Mouse (Mus musculus) stomach, embryonic 15.5 days (tissue): ENCODE results near the gene Synj1. TPM values are rescaled to one million over a fixed set of nuclear protein-coding genes. Genes with fewer than 3 reads are reported as not detected.

Source experiments
- ATAC-seq: fragments of 200-750 bp; cut with Nextera tagmentation; 2 replicates; pipeline ENCODE4 v1.8.0; 2017; ENCODE audit warnings: low read depth, moderate number of reproducible peaks, moderate TSS enrichment; ENCODE audit not compliant: insufficient read depth, low FRiP score
- H3K27ac ChIP-seq: fragments of 300-500 bp; sonication (generic); 2 replicates; pipeline ENCODE4 v1.5.1; 2015; ENCODE audit warnings: mild to moderate bottlenecking, inconsistent platforms
- H3K27me3 ChIP-seq: fragments of 300-500 bp; sonication (generic); replicated peaks from 2 replicates; pipeline ENCODE4 v1.6.1; 2015; ENCODE audit warnings: inconsistent platforms
- H3K36me3 ChIP-seq: fragments of 300-500 bp; sonication (generic); 2 replicates; pipeline ENCODE4 v1.6.1; 2015; ENCODE audit warnings: inconsistent platforms
- H3K4me1 ChIP-seq: fragments of 300-500 bp; sonication (generic); 2 replicates; pipeline ENCODE4 v1.6.1; 2015; ENCODE audit warnings: inconsistent platforms
- H3K4me2 ChIP-seq: fragments of 300-500 bp; sonication (generic); 2 replicates; pipeline ENCODE4 v1.6.1; 2015; ENCODE audit warnings: mild to moderate bottlenecking, inconsistent platforms
- H3K4me3 ChIP-seq: fragments of 300-500 bp; sonication (generic); replicated peaks from 2 replicates; pipeline ENCODE4 v1.5.1; 2015; ENCODE audit warnings: inconsistent platforms
- H3K9ac ChIP-seq: fragments of 300-500 bp; sonication (generic); 2 replicates; pipeline ENCODE4 v1.6.1; 2015; ENCODE audit warnings: inconsistent platforms
- H3K9me3 ChIP-seq: fragments of 300-500 bp; sonication (generic); 2 replicates; pipeline ENCODE4 v1.6.1; 2016; ENCODE audit warnings: inconsistent platforms
- WGBS: fragments of 180-500 bp; shearing (Covaris S2); methylation state at CpG from one replicate; pipeline ENCODE4 v1.1.7; 2015; 5-methylcytosine and 5-hydroxymethylcytosine counted together
- polyA plus RNA-seq: library from polyadenylated mRNA; unstranded; fragments of >200 nt; fragmentation: Nextera tagmentation; extraction: Ambion mirVana; gene quantifications from 2 replicates; pipeline ENCODE4 v1.2.1, GENCODE M21; 2015

Gene Synj1
- polyA plus RNA-seq, 1 experiment from 2014 or later = 14.3 TPM

DNA sequence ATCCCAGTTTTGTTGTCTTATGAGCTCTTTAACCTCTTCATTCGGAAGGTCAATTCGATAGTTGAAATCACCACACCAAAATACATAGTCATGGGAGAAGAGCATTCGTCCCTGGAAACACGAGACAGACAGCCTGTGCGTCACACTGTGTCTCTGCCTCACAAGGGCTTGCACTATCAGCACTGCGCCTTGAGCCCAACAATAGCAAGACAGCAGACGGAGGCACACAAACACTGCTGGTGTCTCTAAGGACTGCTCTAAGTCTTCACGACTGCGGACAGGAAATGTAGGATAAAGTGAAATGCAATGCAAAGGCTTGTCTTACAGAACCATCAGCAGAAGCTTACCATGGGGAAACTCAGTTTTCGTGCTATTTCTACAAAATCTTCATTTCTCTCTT lies 47.2 kb downstream of the Synj1 start:
- H3K9me3 ChIP-seq = no peaks in the 10 kb centered on the region
- 86% methylated on average over 10 of the region's 10 CpGs for WGBS
- peaks cover 7% of the 10 kb centered on the region for H3K36me3 ChIP-seq
- no peaks in the 10 kb centered on the region for H3K27me3 ChIP-seq
- no peak for ATAC-seq
- H3K9ac ChIP-seq = no peak overlapping the region
- no peak overlapping the region for H3K4me2 ChIP-seq
- H3K27ac ChIP-seq = no peak overlapping the region
- no peak overlapping the region for H3K4me3 ChIP-seq
- H3K4me1 ChIP-seq = no peaks in the 10 kb centered on the region

DNA sequence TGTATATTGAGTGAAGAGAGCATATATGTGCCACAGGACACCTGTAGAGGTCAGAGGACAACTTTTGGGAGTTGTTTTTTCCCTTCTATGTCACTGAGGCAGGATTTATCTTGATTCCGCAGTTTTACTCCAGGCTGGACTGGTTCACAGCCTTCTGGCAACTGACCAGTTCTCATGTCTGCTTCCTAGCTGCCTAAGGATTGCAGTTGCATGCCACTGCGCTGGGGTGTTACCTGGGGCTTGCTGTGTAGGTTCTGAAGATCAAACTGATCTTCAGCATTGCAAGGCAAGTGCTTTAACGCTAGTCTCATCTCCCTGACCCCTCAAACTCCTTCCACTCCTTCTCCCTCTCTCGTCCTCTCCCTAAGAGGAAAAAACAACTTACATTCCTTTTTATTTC lies 47.9 kb downstream of the Synj1 start:
- Histone ChIP-seq H3K36me3 (peaks cover 7% of the 10 kb centered on the region), H3K4me3 (no peak overlapping the region), H3K27me3 (no peaks in the 10 kb centered on the region), H3K4me1 (no peaks in the 10 kb centered on the region), H3K4me2 (no peak overlapping the region), H3K9me3 (no peaks in the 10 kb centered on the region), H3K9ac (no peak overlapping the region), H3K27ac (no peak overlapping the region)
- no peak for ATAC-seq
- WGBS = 90% methylated on average over 4 of the region's 4 CpGs

DNA sequence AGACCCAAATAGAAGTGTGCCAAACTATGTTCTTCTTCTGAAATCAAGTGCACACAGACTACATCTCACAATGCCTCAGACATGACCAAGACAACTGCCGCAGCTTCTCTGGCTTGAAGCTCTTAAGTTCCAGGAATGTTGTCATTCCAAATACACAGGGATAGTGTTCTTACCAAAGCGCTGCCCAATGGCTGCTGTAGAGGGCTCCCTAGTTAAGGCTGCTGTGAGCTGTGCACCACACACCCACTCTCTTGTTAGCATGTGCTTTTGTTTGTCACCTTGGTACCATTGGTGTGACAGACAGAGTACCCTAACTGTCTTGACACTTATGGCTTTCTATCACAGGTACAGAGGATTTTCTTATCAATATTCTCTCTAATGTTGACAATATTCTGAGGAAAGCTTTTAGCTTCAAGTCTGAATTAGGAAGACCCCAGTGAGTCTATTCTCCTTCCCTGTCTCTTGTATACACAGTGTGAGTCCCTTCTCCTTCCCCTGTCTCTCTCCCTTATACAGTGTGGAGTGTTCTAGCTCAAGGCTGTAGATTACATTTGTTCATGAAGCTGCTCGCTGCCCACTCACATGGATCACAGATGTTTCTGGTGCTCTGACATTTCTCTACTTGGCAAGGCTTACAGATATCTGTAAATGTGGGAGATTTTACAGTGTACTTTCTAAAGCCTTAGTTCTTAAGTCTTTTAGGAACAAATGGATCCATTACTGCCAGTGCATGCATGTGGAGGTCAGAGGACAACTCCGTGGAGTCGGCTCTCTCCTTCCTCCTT lies 52.6 kb downstream of the Synj1 start:
- no peak overlapping the region for H3K4me2 ChIP-seq
- 0 out of 2 replicates have a peak, but pooled peaks cover 4% of the 10 kb centered on the region for H3K36me3 ChIP-seq
- WGBS = 70% methylated on average over 5 of the region's 5 CpGs

DNA sequence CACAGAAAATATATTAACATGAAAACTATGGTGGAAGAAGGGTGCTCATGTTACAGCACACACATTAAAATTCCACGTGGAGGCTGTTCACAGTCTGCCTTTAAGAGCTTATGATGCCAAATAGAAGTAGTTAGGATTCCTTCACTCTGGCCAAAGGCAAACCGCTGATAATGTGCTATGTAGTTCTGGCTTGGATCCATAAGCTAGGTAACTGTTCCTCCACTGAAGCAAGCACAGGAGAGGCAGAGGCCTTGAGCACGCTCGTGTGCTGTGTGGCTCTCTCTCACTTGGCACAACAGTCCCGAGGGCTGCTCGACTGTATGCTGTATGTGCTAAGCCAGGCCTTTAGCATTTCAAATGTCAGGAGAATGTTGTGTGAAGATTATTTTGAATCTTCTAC lies 55.6 kb downstream of the Synj1 start:
- Histone ChIP-seq H3K4me2 (no peak overlapping the region), H3K4me3 (no peak overlapping the region), H3K36me3 (peaks cover 10% of the 10 kb centered on the region; the same call in 1 of the 2 replicates), H3K9ac (no peak overlapping the region), H3K27ac (no peak overlapping the region), H3K9me3 (no peaks in the 10 kb centered on the region), H3K27me3 (no peaks in the 10 kb centered on the region), H3K4me1 (no peaks in the 10 kb centered on the region)
- ATAC-seq = no peak
- 76% methylated on average over 6 of the region's 6 CpGs for WGBS

More for the DNA sequence above, 52.6 kb downstream of the Synj1 start:
- no peak for ATAC-seq
- H3K9ac ChIP-seq = no peak overlapping the region
- H3K4me3 ChIP-seq = no peak overlapping the region
- no peaks in the 10 kb centered on the region for H3K27me3 ChIP-seq
- no peak overlapping the region for H3K27ac ChIP-seq
- no peaks in the 10 kb centered on the region for H3K9me3 ChIP-seq
- no peaks in the 10 kb centered on the region for H3K4me1 ChIP-seq

DNA sequence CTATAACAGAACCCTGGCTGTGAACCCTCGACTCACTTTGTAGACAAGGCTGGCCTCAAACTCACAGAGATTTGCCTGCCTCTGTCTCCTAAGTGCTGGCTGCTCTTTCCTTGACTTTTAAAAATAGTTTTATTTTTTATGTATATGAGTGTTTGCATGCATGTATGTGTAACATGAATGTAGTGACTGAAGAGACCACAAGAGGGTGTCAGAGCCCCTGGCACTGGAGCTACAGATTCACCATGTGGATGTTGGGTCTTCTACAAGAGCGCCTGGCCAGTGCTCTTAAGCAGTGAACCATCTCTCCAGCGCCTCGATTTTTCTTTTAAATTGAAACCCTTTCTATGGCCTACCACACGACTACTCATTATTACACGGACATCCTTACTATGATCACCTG lies 57.3 kb downstream of the Synj1 start:
- Histone ChIP-seq H3K9me3 (no peaks in the 10 kb centered on the region), H3K27ac (no peak overlapping the region), H3K4me1 (no peaks in the 10 kb centered on the region), H3K36me3 (peaks cover 10% of the 10 kb centered on the region; the same call in 1 of the 2 replicates), H3K27me3 (no peaks in the 10 kb centered on the region), H3K4me2 (no peak overlapping the region), H3K4me3 (no peak overlapping the region), H3K9ac (no peak overlapping the region)
- no peak for ATAC-seq
- 92% methylated on average over 6 of the region's 6 CpGs for WGBS

DNA sequence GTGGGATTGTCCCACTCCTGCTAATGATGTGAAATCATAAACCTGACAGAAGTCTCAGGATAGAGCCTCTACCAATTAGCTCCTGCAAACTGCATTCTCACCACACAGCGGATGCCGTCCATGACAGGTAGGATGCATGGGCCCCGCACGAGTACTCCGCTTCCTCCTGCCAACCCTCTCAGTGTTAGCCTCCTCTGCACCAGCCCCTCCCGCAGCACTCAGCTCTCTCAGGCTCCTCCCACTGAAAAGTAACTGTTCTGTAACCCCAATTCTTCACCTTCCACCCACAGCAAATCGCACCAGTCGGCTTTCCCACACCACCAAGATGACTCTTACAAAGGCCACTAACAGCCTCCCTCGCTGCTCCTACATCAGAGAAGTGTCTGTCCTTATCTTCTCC lies 58.0 kb downstream of the Synj1 start:
- H3K27me3 ChIP-seq = no peaks in the 10 kb centered on the region
- WGBS = 85% methylated on average over 9 of the region's 9 CpGs
- ATAC-seq = no peak
- H3K4me3 ChIP-seq = no peak overlapping the region
- H3K9me3 ChIP-seq = no peaks in the 10 kb centered on the region
- no peak overlapping the region for H3K4me2 ChIP-seq
- no peaks in the 10 kb centered on the region for H3K4me1 ChIP-seq
- H3K9ac ChIP-seq = no peak overlapping the region
- H3K36me3 ChIP-seq = peaks cover 10% of the 10 kb centered on the region; the same call in 1 of the 2 replicates
- no peak overlapping the region for H3K27ac ChIP-seq

DNA sequence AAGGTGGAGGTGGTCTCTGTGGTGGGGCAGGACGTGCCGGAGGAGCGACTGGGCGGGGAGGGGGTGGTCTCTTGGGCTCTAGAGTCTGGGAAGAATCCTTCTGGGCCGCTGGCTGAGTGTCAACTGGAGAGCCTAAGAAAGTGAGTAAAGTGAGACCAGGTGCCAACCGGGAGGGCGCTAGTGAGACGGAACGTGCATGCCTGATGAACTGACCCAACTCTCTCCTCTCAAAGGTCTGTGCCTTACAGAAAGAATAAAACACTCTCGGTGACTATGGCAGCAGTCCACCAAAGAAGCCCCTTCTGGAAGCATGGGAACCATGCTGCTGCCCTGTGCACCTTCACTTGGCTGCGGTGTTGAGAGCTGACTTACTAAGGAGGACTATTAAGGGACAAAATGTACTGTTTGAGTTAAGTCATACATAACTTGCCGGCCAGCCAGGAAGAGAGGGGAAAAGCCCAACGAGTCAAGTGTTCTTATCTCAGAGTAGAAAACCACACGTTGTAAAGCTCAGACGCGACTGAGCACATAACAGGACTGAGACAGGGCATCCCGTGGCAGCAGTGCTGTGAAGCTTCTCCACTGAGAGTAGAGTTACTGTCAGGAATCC lies 60.6 kb downstream of the Synj1 start:
- Histone ChIP-seq H3K36me3 (peaks cover 12% of the 10 kb centered on the region; the same call in 1 of the 2 replicates), H3K9me3 (no peaks in the 10 kb centered on the region), H3K4me2 (no peak overlapping the region), H3K4me3 (no peak overlapping the region), H3K27ac (no peak overlapping the region), H3K9ac (no peak overlapping the region), H3K4me1 (no peaks in the 10 kb centered on the region), H3K27me3 (no peaks in the 10 kb centered on the region)
- 60% methylated on average over 17 of the region's 17 CpGs for WGBS
- no peak for ATAC-seq

DNA sequence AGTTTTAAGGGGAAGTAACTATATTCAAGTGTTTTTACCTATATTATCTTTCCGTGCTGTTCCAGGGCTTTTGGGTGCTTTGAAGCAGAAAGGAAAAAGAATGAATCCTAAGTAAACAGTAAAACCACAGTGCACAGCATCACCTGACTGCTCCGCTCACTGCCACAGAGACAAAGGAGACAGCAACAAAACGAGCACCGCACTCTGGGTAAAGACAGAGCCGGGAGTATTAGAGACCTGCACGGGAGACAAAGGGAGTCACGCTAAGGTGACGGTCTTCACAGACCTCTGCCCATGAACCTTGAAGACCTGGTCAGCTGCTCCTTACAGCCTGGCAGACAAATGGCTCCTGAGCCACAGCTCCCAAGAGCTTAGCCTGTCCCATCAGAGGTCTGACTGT lies 64.1 kb downstream of the Synj1 start:
- Histone ChIP-seq H3K9me3 (no peaks in the 10 kb centered on the region), H3K4me1 (no peaks in the 10 kb centered on the region), H3K4me3 (no peak overlapping the region), H3K9ac (no peak overlapping the region), H3K27ac (no peak overlapping the region), H3K36me3 (peaks cover 17% of the 10 kb centered on the region; the same call in 1 of the 2 replicates), H3K4me2 (no peak overlapping the region), H3K27me3 (no peaks in the 10 kb centered on the region)
- 74% methylated on average over 8 of the region's 8 CpGs for WGBS
- no peak for ATAC-seq

DNA sequence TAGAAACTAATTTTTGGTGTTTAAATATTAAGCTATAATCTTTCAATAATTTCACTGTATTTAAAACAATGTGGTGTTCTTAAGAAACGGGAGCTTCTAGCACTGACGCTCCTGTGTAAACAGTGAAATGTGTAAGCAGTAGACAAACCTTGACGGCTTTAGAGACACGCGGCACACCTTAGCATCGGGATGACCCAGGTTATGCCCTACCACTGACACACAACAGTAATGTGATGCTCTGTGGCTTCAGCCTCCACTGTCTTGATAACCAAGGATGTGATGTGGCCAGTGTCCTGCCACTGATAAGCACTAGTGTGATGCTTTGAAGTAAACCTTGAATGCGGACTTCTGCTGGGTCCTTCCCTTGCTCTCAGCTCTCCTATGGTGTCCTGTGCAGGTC lies 69.9 kb downstream of the Synj1 start:
- Histone ChIP-seq H3K9ac (no peak overlapping the region), H3K36me3 (peaks cover 11% of the 10 kb centered on the region; the same call in 1 of the 2 replicates), H3K27ac (no peak overlapping the region), H3K27me3 (no peaks in the 10 kb centered on the region), H3K4me2 (no peak overlapping the region), H3K9me3 (no peaks in the 10 kb centered on the region), H3K4me3 (no peak overlapping the region), H3K4me1 (no peaks in the 10 kb centered on the region)
- no peak for ATAC-seq
- 90% methylated on average over 7 of the region's 7 CpGs for WGBS

DNA sequence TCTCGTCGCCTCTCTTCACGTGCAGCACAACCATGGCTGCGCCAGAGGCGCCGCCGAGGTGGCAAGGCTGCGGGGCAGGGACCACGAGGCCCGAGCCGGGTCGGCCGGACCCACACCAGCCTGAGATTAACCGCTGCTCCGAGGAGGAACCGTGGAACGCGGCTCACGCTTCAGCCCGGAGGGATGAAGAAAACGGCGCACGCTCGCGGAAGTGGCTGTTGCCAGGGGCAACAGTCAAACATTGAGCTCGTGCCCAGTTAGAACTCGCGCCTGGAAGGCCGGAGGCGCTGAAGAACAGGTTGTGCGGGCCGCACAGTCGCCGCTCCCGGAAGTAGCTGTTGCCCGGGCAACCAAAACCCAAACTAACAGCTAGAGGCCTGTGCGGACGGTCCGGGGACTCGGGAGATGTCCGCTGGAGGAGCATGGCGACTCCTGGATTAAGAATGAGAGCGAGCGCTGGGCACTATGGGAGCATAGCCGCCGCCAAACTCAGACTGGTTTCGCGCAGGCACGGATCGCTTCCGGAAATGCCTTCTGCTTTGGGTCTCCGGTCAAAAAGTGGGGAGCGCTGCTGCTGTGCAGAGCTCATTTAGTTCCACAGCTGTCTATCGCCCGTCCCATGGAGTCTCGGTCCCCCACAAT lies 76.3 kb downstream of the Synj1 start, which contains the start of gene Cfap298:
Gene Cfap298, minus strand, starts transcription at position 428 of the 642 bp plus-strand sequence.
- Histone ChIP-seq H3K36me3 (no peaks in the 10 kb centered on the region), H3K4me2 (peak within 1 kb of the TSS; percentile 81), H3K4me3 (peak within 1 kb of the TSS; percentile 79), H3K27ac (peak within 1 kb of the TSS; percentile 85), H3K4me1 (peaks cover 3% of the 10 kb centered on the region; the same call in 1 of the 2 replicates), H3K27me3 (no peaks in the 10 kb centered on the region), H3K9me3 (no peaks in the 10 kb centered on the region), H3K9ac (peak within 1 kb of the TSS; percentile 68)
- peak; percentile 96 for ATAC-seq
- WGBS = under 1% methylated on average over 56 of the region's 56 CpGs

DNA sequence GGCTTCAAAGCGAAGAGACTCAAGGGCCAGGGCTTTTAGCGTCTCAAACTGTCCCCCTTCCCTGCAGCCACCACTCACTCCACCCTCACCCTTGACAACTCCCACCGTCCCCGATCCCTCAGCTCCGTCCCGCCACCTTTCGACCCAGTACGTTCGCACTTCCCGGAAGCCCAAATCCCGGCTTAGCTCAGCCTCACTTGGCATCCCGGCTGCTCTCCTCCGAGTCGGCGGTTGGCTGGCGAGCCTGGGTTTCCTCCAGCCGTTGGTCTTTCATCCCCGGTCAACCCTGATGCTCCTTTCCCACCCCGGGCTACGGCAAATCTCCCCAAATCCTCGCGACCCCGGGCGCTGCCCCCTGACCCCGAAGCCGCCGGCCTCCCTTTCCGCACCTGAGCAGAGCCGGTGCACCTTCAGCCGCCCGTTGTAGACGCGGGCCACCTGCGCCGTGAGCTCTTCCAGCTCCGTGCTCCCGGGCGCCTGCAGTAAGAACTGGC lies 76.9 kb downstream of the Synj1 start:
- under 1% methylated on average over 38 of the region's 38 CpGs for WGBS
- peaks cover 3% of the 10 kb centered on the region; the same call in 1 of the 2 replicates for H3K4me1 ChIP-seq
- peak overlapping the region; percentile 85 for H3K27ac ChIP-seq
- H3K4me3 ChIP-seq = peak overlapping the region; percentile 79
- peak overlapping the region; percentile 68 for H3K9ac ChIP-seq
- peak; percentile 64 for ATAC-seq
- no peaks in the 10 kb centered on the region for H3K9me3 ChIP-seq
- H3K4me2 ChIP-seq = peak overlapping the region; percentile 81
- H3K27me3 ChIP-seq = no peaks in the 10 kb centered on the region
- no peaks in the 10 kb centered on the region for H3K36me3 ChIP-seq
